Mouse (Mus musculus) adrenal gland (tissue): ENCODE measurements at regions not wholly inside any gene's neighbourhood (a gene's known extent, or its start where the extent isn't known, plus 50 kb on each side); places are given as distances from the start of the nearest gene placed in this dataset.
"Not testable (repeated sequence)": the region's sequence is repeated elsewhere in the genome, so short reads cannot be mapped to it uniquely, and the experiment has no call there.

Experiments used
- intact Hi-C: fragments of 180-260 bp; cut with DNase I; formaldehyde crosslinking; loops from one replicate; pipeline ENCODE4 v1.15.1; 2025

GRCm38 (mm10) chr6:22716864-22717557, 158.3 kb upstream of the Ptprz1 start:
- intact Hi-C loops: no loop called here

GRCm38 (mm10) chr6:22716144-22716856, 159.0 kb upstream of the Ptprz1 start:
- intact Hi-C loops: no loop called here

GRCm38 (mm10) chr6:22698187-22698586, 177.1 kb upstream of the Ptprz1 start:
- intact Hi-C loops: no loop called here

- intact Hi-C loops: no loop called here
Measured at GRCm38 (mm10) chr6:22688678-22689126, 186.6 kb upstream of the Ptprz1 start.

GRCm38 (mm10) chr6:22674586-22674929, 200.7 kb upstream of the Ptprz1 start:
- intact Hi-C loops: no loop called here

- intact Hi-C loops: no loop called here
Measured at GRCm38 (mm10) chr6:22673919-22674585, 201.2 kb upstream of the Ptprz1 start.

- intact Hi-C loops: no loop called here
Measured at GRCm38 (mm10) chr6:22671524-22671923, 203.8 kb upstream of the Ptprz1 start.

- intact Hi-C loops: no loop called here
Measured at GRCm38 (mm10) chr6:22668190-22668975, 206.9 kb upstream of the Ptprz1 start.

- intact Hi-C loops: not testable (repeated sequence)
Measured at GRCm38 (mm10) chr6:22657401-22657800, 217.9 kb upstream of the Ptprz1 start.

- intact Hi-C loops: no loop called here
Measured at GRCm38 (mm10) chr6:22640100-22640499, 235.2 kb upstream of the Ptprz1 start.

GRCm38 (mm10) chr6:22635141-22635540, 240.2 kb upstream of the Ptprz1 start:
- intact Hi-C loops: no loop called here

- intact Hi-C loops: no loop called here
Measured at GRCm38 (mm10) chr6:22634740-22635139, 240.6 kb upstream of the Ptprz1 start.

GRCm38 (mm10) chr6:22591592-22591991, 235.5 kb upstream of the Fam3c start:
- intact Hi-C loops: no loop called here

- intact Hi-C loops: no loop called here
Measured at GRCm38 (mm10) chr6:22584851-22585250, 228.8 kb upstream of the Fam3c start.

- intact Hi-C loops: no loop called here
Measured at GRCm38 (mm10) chr6:22572925-22573324, 216.9 kb upstream of the Fam3c start.

GRCm38 (mm10) chr6:22567891-22568290, 211.8 kb upstream of the Fam3c start:
- intact Hi-C loops: no loop called here

GRCm38 (mm10) chr6:22548296-22549245, 192.5 kb upstream of the Fam3c start:
- intact Hi-C loops: no loop called here

GRCm38 (mm10) chr6:22541603-22542002, 185.6 kb upstream of the Fam3c start:
- intact Hi-C loops: no loop called here

- intact Hi-C loops: no loop called here
Measured at GRCm38 (mm10) chr6:22538254-22538653, 182.2 kb upstream of the Fam3c start.

GRCm38 (mm10) chr6:22524384-22524783, 168.3 kb upstream of the Fam3c start:
- intact Hi-C loops: loop anchor here (5.0 kb wide), 1 partner anchor 453 kb away; no protein-coding TSS in a partner anchor
